Mouse (Mus musculus): ENCODE measurements at regions not wholly inside any gene's neighbourhood (a gene's known extent, or its start where the extent isn't known, plus 50 kb on each side); places are given as distances from the start of the nearest gene placed in this dataset.

DNA sequence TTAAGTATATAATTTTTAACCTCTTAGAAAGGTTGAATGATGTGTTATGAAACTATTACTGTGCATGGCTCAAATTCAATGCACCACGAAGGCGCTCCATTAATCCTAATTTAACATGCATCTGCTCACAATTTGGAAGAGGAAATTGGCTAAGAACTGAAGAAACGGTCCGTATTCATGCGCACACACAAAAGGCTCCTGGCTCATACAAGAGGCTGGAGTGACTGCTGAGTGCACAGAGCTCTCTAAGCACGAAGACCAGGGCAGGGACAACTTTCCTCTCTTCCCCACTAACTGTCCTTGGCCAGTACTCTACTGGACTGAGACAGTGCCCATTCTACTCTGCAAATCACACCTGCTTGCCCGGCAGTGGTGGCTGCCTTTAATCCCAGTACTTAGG, 435.1 kb downstream of the Vrk1 start:
- no peaks in the 10 kb centered on the region for H3K36me3 ChIP-seq (ENCODE audit: control insufficient read depth in 1 of 2, insufficient read depth in 2 of 2, low read length in 2 of 2)
- no peak for TF ChIP-seq ZMIZ1 (IDR thresholded peaks at IDR 0.05; ENCODE audit: low read depth, low read length)
- TF ChIP-seq POLR2AphosphoS2 (IDR thresholded peaks at IDR 0.05; ENCODE audit: low read length) = no peak
- no peak for TF ChIP-seq MXI1 (IDR thresholded peaks at IDR 0.05; ENCODE audit: low read depth, low read length)
- no peak for TF ChIP-seq MAZ (IDR thresholded peaks at IDR 0.05; ENCODE audit: low read depth, low read length)
- no peak for TF ChIP-seq CTCF (IDR thresholded peaks at IDR 0.05 in 2 of 3, conservative IDR thresholded peaks at IDR 0.05 in 1 of 3; ENCODE audit: control insufficient read depth in 1 of 3, insufficient read depth in 1 of 3, low read depth in 2 of 3, low read length in 3 of 3, poor library complexity in 1 of 3, severe bottlenecking in 1 of 3)
- TF ChIP-seq ZNF384 (IDR thresholded peaks at IDR 0.05; ENCODE audit: low read depth, low read length) = no peak
- no peak for TF ChIP-seq RAD21 (IDR thresholded peaks at IDR 0.05; ENCODE audit: low read depth, low read length)
- no peak for TF ChIP-seq BHLHE40 (IDR thresholded peaks at IDR 0.05; ENCODE audit: borderline replicate concordance, low read depth, low read length)
- TF ChIP-seq MYB (IDR thresholded peaks at IDR 0.05; ENCODE audit: low read depth, low read length) = no peak
- TF ChIP-seq CHD2 (IDR thresholded peaks at IDR 0.05; ENCODE audit: low read length) = no peak
- TF ChIP-seq TAL1 (IDR thresholded peaks at IDR 0.05; ENCODE audit: low read length) = no peak
- no peak for TF ChIP-seq ETS1 (IDR thresholded peaks at IDR 0.05; ENCODE audit: low read depth, low read length)
- TF ChIP-seq E2F4 (IDR thresholded peaks at IDR 0.05; ENCODE audit: borderline replicate concordance, low read depth, low read length) = no peak
- no peak for TF ChIP-seq ZC3H11A (IDR thresholded peaks at IDR 0.05; ENCODE audit: low read depth, low read length)
- no peak overlapping the region for H3K9ac ChIP-seq (ENCODE audit: control insufficient read depth, low read depth, low read length, poor library complexity, severe bottlenecking)
- no peak for DNase-seq (ENCODE audit: low read depth, low spot score)
- H3K9me3 ChIP-seq (replicated peaks; ENCODE audit: insufficient read depth, low read length) = no peaks in the 10 kb centered on the region
- no peak overlapping the region for H3K4me3 ChIP-seq (ENCODE audit: control insufficient read depth in 1 of 2, insufficient read depth in 1 of 2, low read depth in 2 of 2, low read length in 2 of 2)
- H3K79me2 ChIP-seq (ENCODE audit: control insufficient read depth, insufficient read depth, low read length, poor library complexity) = no peaks in the 10 kb centered on the region
- no peaks in the 10 kb centered on the region for H3K27me3 ChIP-seq (ENCODE audit: control insufficient read depth in 1 of 2, insufficient read depth in 2 of 2, low read length in 2 of 2)
- no peak overlapping the region for H3K27ac ChIP-seq (ENCODE audit: control insufficient read depth, low read depth, low read length)
- H3K4me1 ChIP-seq (ENCODE audit: control insufficient read depth in 1 of 2, insufficient read depth in 2 of 2, low read length in 2 of 2) = no peaks in the 10 kb centered on the region

DNA sequence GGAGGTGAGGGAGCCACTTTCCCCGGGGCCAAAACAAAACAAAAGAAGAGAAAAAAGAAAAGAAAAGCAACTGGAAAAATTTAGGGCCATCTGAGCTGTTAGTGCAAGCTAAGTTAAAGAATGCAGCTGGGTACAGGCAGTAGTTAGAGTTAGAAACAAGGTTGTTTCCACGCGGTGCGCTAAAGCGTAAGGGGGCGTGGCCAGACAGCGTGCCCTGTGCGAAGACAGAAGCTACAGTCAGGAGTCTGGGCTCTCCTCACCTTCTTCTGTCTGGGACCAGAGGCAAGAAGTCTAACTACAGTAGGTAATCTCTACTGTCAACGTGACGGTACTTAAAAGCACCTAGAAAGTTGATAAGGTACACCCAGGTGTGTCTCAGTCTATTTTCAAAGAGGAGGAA, 435.9 kb downstream of the Vrk1 start:
- no peak for DNase-seq (ENCODE audit: low read depth, low spot score)
- Histone ChIP-seq H3K4me1 (ENCODE audit: control insufficient read depth in 1 of 2, insufficient read depth in 2 of 2, low read length in 2 of 2) (no peaks in the 10 kb centered on the region), H3K79me2 (ENCODE audit: control insufficient read depth, insufficient read depth, low read length, poor library complexity) (no peaks in the 10 kb centered on the region), H3K9me3 (replicated peaks; ENCODE audit: insufficient read depth, low read length) (no peaks in the 10 kb centered on the region), H3K36me3 (ENCODE audit: control insufficient read depth in 1 of 2, insufficient read depth in 2 of 2, low read length in 2 of 2) (no peaks in the 10 kb centered on the region), H3K27me3 (ENCODE audit: control insufficient read depth in 1 of 2, insufficient read depth in 2 of 2, low read length in 2 of 2) (no peaks in the 10 kb centered on the region), H3K9ac (ENCODE audit: control insufficient read depth, low read depth, low read length, poor library complexity, severe bottlenecking) (no peak overlapping the region), H3K4me3 (ENCODE audit: control insufficient read depth in 1 of 2, insufficient read depth in 1 of 2, low read depth in 2 of 2, low read length in 2 of 2) (no peak overlapping the region), H3K27ac (ENCODE audit: control insufficient read depth, low read depth, low read length) (no peak overlapping the region)
- TF ChIP-seq NRF1 (IDR thresholded peaks at IDR 0.05; ENCODE audit: insufficient read depth, low read depth, low read length, poor library complexity, severe bottlenecking) (no peak), ELF1 (IDR thresholded peaks at IDR 0.05; ENCODE audit: low read depth, low read length) (no peak), CTCF (IDR thresholded peaks at IDR 0.05 in 2 of 3, conservative IDR thresholded peaks at IDR 0.05 in 1 of 3; ENCODE audit: control insufficient read depth in 1 of 3, insufficient read depth in 1 of 3, low read depth in 2 of 3, low read length in 3 of 3, poor library complexity in 1 of 3, severe bottlenecking in 1 of 3) (no peak), ZNF384 (IDR thresholded peaks at IDR 0.05; ENCODE audit: low read depth, low read length) (no peak), MEF2A (IDR thresholded peaks at IDR 0.05; ENCODE audit: extremely low read depth, insufficient replicate concordance, low read depth, low read length, poor library complexity, severe bottlenecking) (no peak), POLR2AphosphoS2 (IDR thresholded peaks at IDR 0.05; ENCODE audit: low read length) (no peak), ZC3H11A (IDR thresholded peaks at IDR 0.05; ENCODE audit: low read depth, low read length) (no peak), UBTF (IDR thresholded peaks at IDR 0.05; ENCODE audit: borderline replicate concordance, insufficient read depth, low read depth, low read length) (no peak), RCOR1 (IDR thresholded peaks at IDR 0.05; ENCODE audit: low read depth, low read length) (no peak), BHLHE40 (IDR thresholded peaks at IDR 0.05; ENCODE audit: borderline replicate concordance, low read depth, low read length) (no peak), POLR2A (IDR thresholded peaks at IDR 0.05; ENCODE audit: control insufficient read depth in 1 of 2, insufficient read depth in 1 of 2, low read depth in 1 of 2, low read length in 2 of 2, poor library complexity in 1 of 2) (no peak)
